Mouse (Mus musculus) E14TG2a.4 (cell line): ENCODE results near the gene Crygb.

Experiments used
- CTCF ChIP-seq: conservative IDR thresholded peaks from 2 replicates; pipeline ENCODE4 v1.5.1; 2014; ENCODE audit warnings: low read length
- POU5F1 ChIP-seq: IDR thresholded peaks from 2 replicates; pipeline ENCODE4 v1.6.1; 2014; ENCODE audit warnings: low read length, borderline replicate concordance

DNA sequence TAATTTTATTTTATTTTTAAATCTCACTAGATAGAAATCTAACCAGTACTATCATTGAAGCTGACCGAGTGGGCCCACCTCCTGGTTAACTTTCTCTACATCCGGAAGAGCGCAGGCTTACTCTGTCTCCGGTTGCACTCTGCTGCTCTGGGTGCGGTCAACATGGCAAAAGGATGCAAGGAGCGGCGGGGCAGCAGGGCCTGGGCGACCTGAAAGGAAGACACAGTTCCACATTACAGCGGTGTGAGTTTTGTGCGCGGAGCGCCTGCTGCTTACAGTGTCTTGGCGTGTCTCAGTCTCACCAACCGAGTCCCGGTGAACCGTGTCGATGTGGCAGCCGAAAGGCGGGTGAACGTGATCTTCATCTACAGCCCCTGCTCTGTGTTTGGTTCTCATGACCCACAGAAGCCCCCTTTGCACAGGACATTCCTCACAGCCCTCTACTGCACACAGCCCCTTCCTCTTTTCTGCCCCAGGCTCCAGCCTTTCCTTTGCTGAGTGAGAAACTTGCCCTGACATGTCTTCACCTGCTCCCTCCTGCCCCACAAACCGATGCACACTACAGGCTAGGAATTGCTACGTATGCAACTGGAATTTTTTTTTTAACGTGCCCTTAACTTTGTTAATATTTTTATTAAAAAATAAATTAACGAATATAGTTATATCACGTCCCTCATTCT is 27.8 kb upstream of the Crygb start:
- no peak for TF ChIP-seq POU5F1
- TF ChIP-seq CTCF: no peak
